Mouse (Mus musculus) embryo, embryonic 11.5 days (tissue): ENCODE results near the gene Elof1.
"Not testable (repeated sequence)": the region's sequence is repeated elsewhere in the genome, so short reads cannot be mapped to it uniquely, and the experiment has no call there.

Source experiments
- DNase-seq: peaks from one replicate; pipeline ENCODE4 v3.0.0-alpha.2; 2012; ENCODE audit warnings: low read depth, low spot score

Elof1 gene

GRCm38 (mm10) chr9:22116740-22117426, at the start of gene Elof1:
Elof1 (minus strand) TSS chr9:22117172.
- peak; percentile 94 for DNase-seq

GRCm38 (mm10) chr9:22166686-22167085, 49.7 kb upstream of the Elof1 start:
- no peak for DNase-seq

- DNase-seq = no peak
These were observed 49.0 kb upstream of the Elof1 start for GRCm38 (mm10) chr9:22165964-22166363.

GRCm38 (mm10) chr9:22164711-22165668, 48.0 kb upstream of the Elof1 start:
- no peak for DNase-seq

- no peak for DNase-seq
These were observed 45.9 kb upstream of the Elof1 start for GRCm38 (mm10) chr9:22162912-22163311.

- DNase-seq = no peak
These were observed 45.3 kb upstream of the Elof1 start for GRCm38 (mm10) chr9:22162305-22162704.

GRCm38 (mm10) chr9:22161299-22161698, 44.3 kb upstream of the Elof1 start:
- DNase-seq = no peak

- no peak for DNase-seq
These were observed 40.7 kb upstream of the Elof1 start for GRCm38 (mm10) chr9:22157516-22158265.

- DNase-seq = peak; percentile 99
These were observed 39.7 kb upstream of the Elof1 start, which contains the start of gene Pigyl for GRCm38 (mm10) chr9:22156497-22157245. Pigyl (plus strand) TSS chr9:22156846.

GRCm38 (mm10) chr9:22155614-22156013, 38.6 kb upstream of the Elof1 start:
- DNase-seq = peak; percentile 63

- no peak for DNase-seq
These were observed 36.8 kb upstream of the Elof1 start for GRCm38 (mm10) chr9:22153810-22154209.

- no peak for DNase-seq
These were observed 34.0 kb upstream of the Elof1 start for GRCm38 (mm10) chr9:22150946-22151345.

GRCm38 (mm10) chr9:22150249-22150693, 33.3 kb upstream of the Elof1 start:
- not testable (repeated sequence) for DNase-seq

GRCm38 (mm10) chr9:22149426-22150248, 32.7 kb upstream of the Elof1 start:
- no peak for DNase-seq

- DNase-seq = no peak
These were observed 27.5 kb upstream of the Elof1 start for GRCm38 (mm10) chr9:22144304-22144965.

- peak; percentile 80 for DNase-seq
These were observed 26.4 kb upstream of the Elof1 start for GRCm38 (mm10) chr9:22143108-22144037.

GRCm38 (mm10) chr9:22139746-22140145, 22.8 kb upstream of the Elof1 start:
- DNase-seq = no peak

- no peak for DNase-seq
These were observed 21.5 kb upstream of the Elof1 start for GRCm38 (mm10) chr9:22138480-22138879.
